Mouse (Mus musculus) forebrain, postnatal 0 days (tissue): ENCODE results near the gene Gm5767. TPM values are rescaled to one million over a fixed set of nuclear protein-coding genes. Genes with fewer than 3 reads are reported as not detected.

Experiments
- ATAC-seq: fragments of 200-750 bp; cut with Nextera tagmentation; 2 replicates; pipeline ENCODE4 v1.8.0; 2017; ENCODE audit warnings: mild to moderate bottlenecking, moderate library complexity
- DNase-seq: peaks from one replicate; pipeline ENCODE4 v3.0.0-alpha.2; 2015
- H3K27ac ChIP-seq: fragments of 300-500 bp; sonication (generic); 2 replicates; pipeline ENCODE4 v1.5.1; 2014; ENCODE audit warnings: low read depth, mild to moderate bottlenecking, antibody characterized with exemption, low read length, moderate library complexity, mixed read lengths
- H3K27me3 ChIP-seq: fragments of 300-500 bp; sonication (generic); 2 replicates; pipeline ENCODE4 v1.6.1; 2014; ENCODE audit warnings: mild to moderate bottlenecking, low read length, mixed read lengths; ENCODE audit not compliant: insufficient read depth
- H3K36me3 ChIP-seq: fragments of 300-500 bp; sonication (generic); 2 replicates; pipeline ENCODE4 v1.6.1; 2014; ENCODE audit warnings: mild to moderate bottlenecking, moderate library complexity; ENCODE audit not compliant: insufficient read depth
- H3K4me1 ChIP-seq: fragments of 300-500 bp; sonication (generic); 2 replicates; pipeline ENCODE4 v1.6.1; 2014; ENCODE audit warnings: antibody characterized with exemption; ENCODE audit not compliant: insufficient read depth
- H3K4me2 ChIP-seq: fragments of 300-500 bp; sonication (generic); 2 replicates; pipeline ENCODE4 v1.6.1; 2014; ENCODE audit warnings: low read depth, mild to moderate bottlenecking, moderate library complexity
- H3K4me3 ChIP-seq: fragments of 300-500 bp; sonication (generic); 2 replicates; pipeline ENCODE4 v1.5.1; 2014; ENCODE audit warnings: low read depth, low read length, mixed read lengths
- H3K9ac ChIP-seq: fragments of 300-500 bp; sonication (generic); 2 replicates; pipeline ENCODE4 v1.6.1; 2014; ENCODE audit warnings: mild to moderate bottlenecking
- H3K9me3 ChIP-seq: fragments of 300-500 bp; sonication (generic); 2 replicates; pipeline ENCODE4 v1.6.1; 2016; ENCODE audit warnings: low read length
- CTCF ChIP-seq: sonication (generic); IDR thresholded peaks from 2 replicates; pipeline ENCODE4 v1.5.1; 2016; ENCODE audit warnings: antibody characterized with exemption, control low read depth, low read depth
- WGBS: fragments of 180-500 bp; shearing (Covaris S2); extraction: QIAGEN DNeasy Blood & Tissue Kit; methylation state at CpG from one replicate; pipeline ENCODE4 v1.1.7; 2014; 5-methylcytosine and 5-hydroxymethylcytosine counted together
- polyA plus RNA-seq: library from polyadenylated mRNA; unstranded; fragments of >200 nt; fragmentation: Nextera tagmentation; extraction: Ambion mirVana; gene quantifications from 2 replicates; pipeline ENCODE4 v1.2.1, GENCODE M21; 2015
- total RNA-seq: library from RNA; depleted of rRNA; stranded (reverse); fragments of >200 nt; gene quantifications from 2 replicates; pipeline ENCODE4 v1.2.3, GENCODE M21; 2014

Gm5767 gene
- total and polyA plus RNA-seq, 2 experiments from 2014 or later = not detected

GRCm38 (mm10) chr16:8675559-8675958, 5.0 kb upstream of the Gm5767 start:
- H3K27me3 ChIP-seq = no peaks in the 10 kb centered on the region
- H3K36me3 ChIP-seq = no peaks in the 10 kb centered on the region
- peaks cover 8% of the 10 kb centered on the region for H3K4me1 ChIP-seq
- WGBS = 84% methylated on average over 8 of the region's 8 CpGs
- no peak for DNase-seq
- H3K27ac ChIP-seq = no peak overlapping the region
- no peak overlapping the region for H3K4me3 ChIP-seq
- no peak for TF ChIP-seq CTCF
- H3K9ac ChIP-seq = no peak overlapping the region
- H3K4me2 ChIP-seq = no peak overlapping the region
- no peaks in the 10 kb centered on the region for H3K9me3 ChIP-seq
- ATAC-seq = no peak

GRCm38 (mm10) chr16:8676228-8676627, 4.3 kb upstream of the Gm5767 start:
- no peak overlapping the region for H3K4me2 ChIP-seq
- H3K9ac ChIP-seq = no peak overlapping the region
- no peak for TF ChIP-seq CTCF
- H3K27me3 ChIP-seq = no peaks in the 10 kb centered on the region
- 75% methylated on average over 2 of the region's 2 CpGs for WGBS
- no peaks in the 10 kb centered on the region for H3K9me3 ChIP-seq
- H3K36me3 ChIP-seq = no peaks in the 10 kb centered on the region
- H3K4me3 ChIP-seq = no peak overlapping the region
- H3K27ac ChIP-seq = no peak overlapping the region
- peaks cover 4% of the 10 kb centered on the region; the same call in 1 of the 2 replicates for H3K4me1 ChIP-seq
- DNase-seq (no peak), ATAC-seq (no peak)

DNA sequence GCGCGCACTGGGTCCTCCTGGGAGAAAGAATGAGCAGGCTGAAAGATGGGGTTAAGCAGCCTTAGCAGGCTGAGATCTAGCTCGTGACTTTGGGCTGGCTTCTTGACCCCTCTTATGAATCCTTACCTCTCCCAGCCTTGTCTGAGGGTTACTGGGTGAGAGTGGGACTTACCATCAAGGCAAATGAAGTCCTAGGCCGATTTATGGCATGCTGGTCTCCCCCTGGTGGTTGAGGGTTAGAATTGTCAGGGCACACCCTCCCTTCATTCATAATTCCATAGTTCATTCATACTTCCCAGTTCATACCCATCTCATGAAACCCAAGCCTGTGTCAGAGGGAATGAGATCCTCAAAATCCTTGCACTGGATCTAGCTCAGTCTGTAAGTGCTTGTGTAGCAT, 3.8 kb upstream of the Gm5767 start:
- no peaks in the 10 kb centered on the region for H3K27me3 ChIP-seq
- peak; percentile 90 for TF ChIP-seq CTCF
- H3K9ac ChIP-seq = no peak overlapping the region
- DNase-seq (peak; percentile 80), ATAC-seq (peak; percentile 26; the same call in 1 of the 2 replicates)
- no peak overlapping the region for H3K27ac ChIP-seq
- peaks cover 4% of the 10 kb centered on the region; the same call in 1 of the 2 replicates for H3K4me1 ChIP-seq
- no peaks in the 10 kb centered on the region for H3K36me3 ChIP-seq
- H3K9me3 ChIP-seq = no peaks in the 10 kb centered on the region
- no peak overlapping the region for H3K4me2 ChIP-seq
- H3K4me3 ChIP-seq = no peak overlapping the region
- 49% methylated on average over 4 of the region's 4 CpGs for WGBS

GRCm38 (mm10) chr16:8678035-8678434, 2.5 kb upstream of the Gm5767 start:
- Histone ChIP-seq H3K27ac (no peak overlapping the region), H3K4me1 (no peaks in the 10 kb centered on the region), H3K9me3 (no peaks in the 10 kb centered on the region), H3K27me3 (no peaks in the 10 kb centered on the region), H3K4me2 (no peak overlapping the region), H3K9ac (no peak overlapping the region), H3K4me3 (no peak overlapping the region), H3K36me3 (no peaks in the 10 kb centered on the region)
- WGBS = 33% methylated on average over 5 of the region's 5 CpGs
- DNase-seq = no peak
- TF ChIP-seq CTCF = no peak
- no peak for ATAC-seq

GRCm38 (mm10) chr16:8678676-8679075, 1.9 kb upstream of the Gm5767 start:
- no peaks in the 10 kb centered on the region for H3K4me1 ChIP-seq
- H3K27me3 ChIP-seq = no peaks in the 10 kb centered on the region
- H3K4me2 ChIP-seq = no peak overlapping the region
- ATAC-seq = no peak
- no peaks in the 10 kb centered on the region for H3K9me3 ChIP-seq
- H3K4me3 ChIP-seq = no peak overlapping the region
- H3K27ac ChIP-seq = no peak overlapping the region
- no peak for TF ChIP-seq CTCF
- 81% methylated on average over 4 of the region's 4 CpGs for WGBS
- no peak for DNase-seq
- no peaks in the 10 kb centered on the region for H3K36me3 ChIP-seq
- no peak overlapping the region for H3K9ac ChIP-seq

DNA sequence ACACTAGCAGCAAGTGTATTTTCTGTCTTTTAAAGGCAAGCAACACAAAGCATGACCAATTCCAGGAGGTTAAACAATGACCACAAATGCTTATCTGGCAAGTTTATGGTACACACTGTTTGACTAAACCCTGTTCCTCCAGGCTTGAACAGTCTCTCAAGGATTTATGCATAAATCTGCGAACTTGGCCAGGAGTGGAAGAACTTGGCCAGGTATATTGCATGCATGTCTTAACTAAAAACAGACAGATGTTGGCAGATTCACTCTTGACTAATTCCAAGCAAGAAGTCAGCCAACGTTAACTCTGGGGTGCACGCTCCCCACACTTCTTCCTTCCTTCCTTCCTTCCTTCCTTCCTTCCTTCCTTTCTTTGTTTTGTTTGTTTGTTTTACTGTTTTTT, 790 bp upstream of the Gm5767 start:
- no peak overlapping the region for H3K27ac ChIP-seq
- no peak for TF ChIP-seq CTCF
- ATAC-seq (no peak), DNase-seq (no peak)
- no peaks in the 10 kb centered on the region for H3K4me1 ChIP-seq
- H3K27me3 ChIP-seq = no peaks in the 10 kb centered on the region
- no peak overlapping the region for H3K4me2 ChIP-seq
- H3K9ac ChIP-seq = no peak overlapping the region
- 85% methylated on average over 3 of the region's 3 CpGs for WGBS
- 0 out of 2 replicates have a peak, but pooled peaks cover 2% of the 10 kb centered on the region for H3K36me3 ChIP-seq
- no peaks in the 10 kb centered on the region for H3K9me3 ChIP-seq
- no peak overlapping the region for H3K4me3 ChIP-seq

- Histone ChIP-seq H3K4me2 (no peak overlapping the region), H3K4me1 (no peaks in the 10 kb centered on the region), H3K36me3 (peaks cover 19% of the 10 kb centered on the region), H3K27ac (no peak overlapping the region), H3K27me3 (no peaks in the 10 kb centered on the region), H3K4me3 (no peak overlapping the region), H3K9me3 (no peaks in the 10 kb centered on the region), H3K9ac (no peak overlapping the region)
- ATAC-seq (no peak), DNase-seq (no peak)
- WGBS = 73% methylated on average over 4 of the region's 4 CpGs
- no peak for TF ChIP-seq CTCF
Measured at GRCm38 (mm10) chr16:8685087-8685486, 4.5 kb downstream of the Gm5767 start.
